Mouse (Mus musculus): ENCODE measurements around the gene St14.

DNA sequence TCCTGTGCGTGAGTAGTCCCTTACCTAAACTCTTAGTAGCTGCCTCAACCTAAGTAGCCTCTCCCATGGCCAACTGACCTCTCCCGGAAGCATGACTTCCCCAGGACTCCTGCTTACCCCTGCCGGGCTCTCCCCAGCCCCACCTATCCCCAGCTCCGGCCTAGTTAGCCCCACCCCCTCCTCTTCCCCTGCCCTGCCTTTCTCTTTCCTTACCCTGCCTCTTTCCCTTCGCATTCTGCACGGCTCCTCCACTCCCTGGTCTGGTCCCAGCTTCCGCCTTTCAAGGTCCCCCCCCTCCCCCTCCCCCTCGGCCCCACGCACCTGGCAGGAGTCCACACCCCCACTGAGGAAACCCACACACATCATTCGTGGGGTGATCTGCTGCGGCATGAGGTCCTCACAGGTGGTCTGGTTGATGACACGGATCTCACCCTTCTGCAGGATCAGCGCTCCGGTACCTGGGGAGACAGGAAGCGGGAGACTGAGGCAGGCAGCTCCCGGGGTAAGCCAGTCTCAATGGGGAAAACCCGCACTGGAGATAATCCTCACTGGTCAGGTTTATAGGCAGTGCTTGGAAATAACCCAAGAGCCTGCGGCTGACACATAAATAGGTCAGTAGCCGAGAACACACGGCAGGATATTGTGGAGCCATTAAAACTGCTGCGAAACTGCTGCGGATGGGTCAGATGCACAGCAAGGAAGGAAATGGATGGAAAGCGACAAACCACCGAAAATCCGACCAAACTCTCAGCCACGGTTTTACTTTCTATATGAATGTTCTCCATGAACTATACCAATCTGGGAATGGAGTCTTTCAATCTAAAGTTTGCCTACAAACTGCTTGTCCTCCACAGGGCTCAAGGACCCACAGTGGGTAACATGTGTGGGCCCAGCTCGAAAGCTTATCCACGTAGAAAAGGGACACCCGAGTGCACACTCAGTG is 41.3 kb downstream of the St14 start:
- no peak for TF ChIP-seq POLR2A (IDR thresholded peaks at IDR 0.05; ENCODE audit: control insufficient read depth in 1 of 2, insufficient read depth in 1 of 2, low read depth in 1 of 2, low read length in 2 of 2, poor library complexity in 1 of 2)
- no peak for TF ChIP-seq ZNF384 (IDR thresholded peaks at IDR 0.05; ENCODE audit: low read depth, low read length)

Data from MEL (cell line).